Mouse (Mus musculus) forebrain, embryonic 11.5 days (tissue): ENCODE results near the gene Wnt3a. TPM values are rescaled to one million over a fixed set of nuclear protein-coding genes. Genes with fewer than 3 reads are reported as not detected.

Source experiments
- ATAC-seq: fragments of 200-750 bp; cut with Nextera tagmentation; replicated peaks from 2 replicates; pipeline ENCODE4 v1.8.0; 2017; ENCODE audit warnings: moderate TSS enrichment; ENCODE audit not compliant: low FRiP score
- DNase-seq: peaks from one replicate; pipeline ENCODE4 v3.0.0-alpha.2; 2017; ENCODE audit warnings: low spot score
- H3K27ac ChIP-seq: fragments of 300-500 bp; sonication (generic); 2 replicates; pipeline ENCODE4 v1.5.1; 2014; ENCODE audit warnings: low read depth, low read length
- H3K27me3 ChIP-seq: fragments of 300-500 bp; sonication (generic); 2 replicates; pipeline ENCODE4 v1.6.1; 2014; ENCODE audit warnings: mild to moderate bottlenecking, low read length, mixed read lengths; ENCODE audit not compliant: control insufficient read depth, insufficient read depth
- H3K36me3 ChIP-seq: fragments of 300-500 bp; sonication (generic); 2 replicates; pipeline ENCODE4 v1.6.1; 2014; ENCODE audit warnings: mild to moderate bottlenecking, low read length, moderate library complexity, mixed read lengths; ENCODE audit not compliant: control insufficient read depth, insufficient read depth
- H3K4me1 ChIP-seq: fragments of 300-500 bp; sonication (generic); replicated peaks from 2 replicates; pipeline ENCODE4 v1.6.1; 2014; ENCODE audit warnings: low read length, mixed read lengths; ENCODE audit not compliant: control insufficient read depth, insufficient read depth
- H3K4me2 ChIP-seq: fragments of 300-500 bp; sonication (generic); 2 replicates; pipeline ENCODE4 v1.6.1; 2014; ENCODE audit warnings: low read depth, mild to moderate bottlenecking, low read length, moderate library complexity, mixed read lengths; ENCODE audit not compliant: severe bottlenecking
- H3K4me3 ChIP-seq: fragments of 300-500 bp; sonication (generic); 2 replicates; pipeline ENCODE4 v1.5.1; 2014; ENCODE audit warnings: low read depth, low read length
- H3K9ac ChIP-seq: fragments of 300-500 bp; sonication (generic); 2 replicates; pipeline ENCODE4 v1.6.1; 2014; ENCODE audit warnings: low read length
- H3K9me3 ChIP-seq: fragments of 300-500 bp; sonication (generic); 2 replicates; pipeline ENCODE4 v1.6.1; 2016; ENCODE audit warnings: low read length, mixed read lengths; ENCODE audit not compliant: control insufficient read depth
- WGBS: fragments of 180-500 bp; shearing (Covaris S2); extraction: QIAGEN DNeasy Blood & Tissue Kit; methylation state at CpG from one replicate; pipeline ENCODE4 v1.1.7; 2014; 5-methylcytosine and 5-hydroxymethylcytosine counted together
- polyA plus RNA-seq: library from polyadenylated mRNA; unstranded; fragments of >200 nt; fragmentation: Nextera tagmentation; extraction: Ambion mirVana; gene quantifications from 2 replicates; pipeline ENCODE4 v1.2.1, GENCODE M21; 2014

Wnt3a gene
- polyA plus RNA-seq = 4.9 and 5.9 TPM in 2 replicates

DNA sequence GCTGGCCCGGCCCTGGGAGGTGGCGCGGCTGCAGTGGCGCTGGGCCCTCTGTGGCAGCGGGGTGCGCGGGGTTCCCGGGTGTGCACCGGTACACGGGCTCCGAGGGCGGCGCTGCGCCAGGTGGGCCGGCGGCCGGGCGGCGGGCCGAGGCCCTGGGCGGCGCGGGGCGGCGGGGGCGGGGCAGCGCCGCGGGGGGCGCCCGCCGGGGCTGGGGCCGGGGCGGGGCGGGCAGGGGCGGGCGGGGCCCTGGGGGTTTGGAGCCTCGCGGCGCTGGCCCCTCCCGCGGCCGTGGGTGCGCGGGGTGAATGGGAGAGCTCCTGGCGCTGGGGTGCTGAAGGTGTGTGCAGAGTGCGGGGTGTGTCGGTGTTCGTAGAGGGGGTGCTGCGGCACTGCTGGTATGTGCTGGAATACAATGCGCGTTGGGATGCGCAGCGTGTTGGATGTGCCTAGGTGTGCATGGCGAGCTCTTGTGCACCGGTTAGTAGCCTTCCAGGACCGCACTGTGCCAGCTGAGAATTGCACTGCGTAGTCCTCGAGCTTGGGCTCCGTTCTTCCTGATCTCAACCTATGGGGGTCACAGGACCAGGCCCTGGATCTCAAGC lies at the start of gene Wnt3a:
Wnt3a (minus strand) TSS at position 51 of the 602 bp plus-strand sequence.
- H3K27ac ChIP-seq = 0 out of 2 replicates have a peak within 1 kb of the TSS, but pooled peaks have one; percentile 18
- H3K4me2 ChIP-seq = peak within 1 kb of the TSS; percentile 42
- WGBS = under 1% methylated on average over 44 of the region's 60 CpGs
- DNase-seq = no peak
- H3K4me1 ChIP-seq = peaks cover 4% of the 10 kb centered on the region; the same call in 1 of the 2 replicates
- no peaks in the 10 kb centered on the region for H3K36me3 ChIP-seq
- no peaks in the 10 kb centered on the region for H3K9me3 ChIP-seq
- peaks cover 68% of the 10 kb centered on the region for H3K27me3 ChIP-seq
- ATAC-seq = no peak
- H3K9ac ChIP-seq = peak within 1 kb of the TSS; percentile 35
- H3K4me3 ChIP-seq = peak within 1 kb of the TSS; percentile 27

DNA sequence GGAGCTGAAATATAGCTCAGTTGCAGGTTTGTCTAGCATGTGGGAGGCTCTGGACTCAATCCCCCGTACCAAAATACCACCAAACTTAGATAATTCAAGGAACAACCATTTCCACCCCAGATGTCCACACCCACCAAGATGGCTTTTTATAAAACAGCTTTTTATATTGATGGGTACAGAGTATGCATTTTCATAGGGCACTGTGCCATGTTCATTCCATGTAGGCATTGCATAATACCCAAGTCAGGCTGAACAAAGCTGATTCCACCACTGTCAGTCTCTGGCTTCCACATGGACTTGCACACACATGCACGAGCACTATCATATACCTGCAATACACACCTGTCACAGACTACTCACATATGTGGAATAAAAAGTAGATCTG lies 48.2 kb upstream of the Wnt3a start:
- H3K27ac ChIP-seq = no peak overlapping the region
- H3K4me3 ChIP-seq = no peak overlapping the region
- no peaks in the 10 kb centered on the region for H3K9me3 ChIP-seq
- no peak overlapping the region for H3K9ac ChIP-seq
- H3K27me3 ChIP-seq = peaks cover 2% of the 10 kb centered on the region; the same call in 1 of the 2 replicates
- no peak for DNase-seq
- H3K4me1 ChIP-seq = peaks cover under 1% of the 10 kb centered on the region; the same call in 1 of the 2 replicates
- whole genome bisulfite sequencing = 85% methylated on average over 2 of the region's 2 CpGs
- no peak for ATAC-seq
- H3K4me2 ChIP-seq = no peak overlapping the region
- H3K36me3 ChIP-seq = no peaks in the 10 kb centered on the region

DNA sequence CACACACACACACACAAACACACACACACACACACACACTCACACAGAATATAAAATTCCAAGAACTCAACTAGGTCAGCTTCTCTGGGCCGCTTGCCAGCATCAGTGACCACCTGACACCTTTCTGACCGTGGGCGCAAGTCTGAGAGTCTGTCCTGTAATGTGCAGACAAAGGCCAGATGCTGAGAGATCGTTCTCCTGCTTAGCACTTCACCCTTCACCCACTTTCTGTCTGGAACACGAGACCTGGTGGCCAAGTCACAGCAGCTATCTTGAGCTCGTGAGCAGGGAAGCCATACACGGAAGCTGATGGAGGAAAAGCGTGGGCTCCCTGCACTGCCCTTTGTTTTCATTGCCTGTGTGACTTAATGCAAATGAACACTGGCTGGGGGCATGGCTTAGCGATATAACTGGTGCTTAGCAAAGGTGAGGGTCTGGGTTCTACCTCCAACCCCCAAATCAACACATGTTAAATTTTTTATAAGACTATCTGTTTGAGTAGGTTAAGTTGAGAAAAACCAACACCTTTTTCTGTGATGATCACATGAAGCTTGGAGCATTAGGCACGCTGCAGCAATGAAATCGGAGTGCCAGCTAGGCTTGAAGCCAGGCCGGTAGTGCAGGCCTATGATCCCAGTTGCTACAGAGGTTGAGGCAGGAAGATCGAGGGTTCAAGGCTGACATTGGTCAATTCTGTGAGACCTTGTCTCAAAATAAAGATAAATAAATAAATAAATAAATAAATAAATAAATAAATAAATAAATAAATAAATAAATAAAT lies 47.6 kb upstream of the Wnt3a start:
- H3K4me2 ChIP-seq = no peak overlapping the region
- peaks cover 3% of the 10 kb centered on the region; the same call in 1 of the 2 replicates for H3K4me1 ChIP-seq
- H3K27ac ChIP-seq = no peak overlapping the region
- 73% methylated on average over 13 of the region's 13 CpGs for WGBS
- H3K36me3 ChIP-seq = no peaks in the 10 kb centered on the region
- ATAC-seq = no peak
- H3K27me3 ChIP-seq = peaks cover 2% of the 10 kb centered on the region; the same call in 1 of the 2 replicates
- no peak overlapping the region for H3K9ac ChIP-seq
- DNase-seq = no peak
- H3K9me3 ChIP-seq = no peaks in the 10 kb centered on the region
- H3K4me3 ChIP-seq = no peak overlapping the region

DNA sequence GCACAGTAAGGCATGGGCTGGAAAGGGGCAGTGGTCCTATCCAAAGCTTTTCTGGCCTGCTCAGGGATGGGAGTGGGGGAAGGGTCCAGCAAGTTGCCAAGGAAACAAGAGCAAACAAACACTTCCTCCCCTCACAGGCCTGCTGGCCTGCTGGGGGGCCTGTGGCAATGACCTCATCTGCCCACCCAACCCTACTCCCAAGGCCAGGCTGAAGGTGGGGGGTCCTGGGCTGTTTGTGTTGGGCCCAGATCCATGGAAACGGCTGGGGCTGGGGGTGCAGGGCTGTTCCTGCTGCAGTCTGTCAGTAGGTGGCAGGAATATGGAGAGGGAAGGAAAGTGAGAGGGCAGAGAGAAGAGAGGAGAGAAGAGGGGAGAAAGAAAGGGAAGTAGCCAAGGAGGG lies 45.8 kb upstream of the Wnt3a start:
- Histone ChIP-seq H3K4me2 (no peak overlapping the region), H3K27ac (no peak overlapping the region), H3K36me3 (no peaks in the 10 kb centered on the region), H3K4me1 (peaks cover 3% of the 10 kb centered on the region; the same call in 1 of the 2 replicates), H3K9ac (no peak overlapping the region), H3K9me3 (no peaks in the 10 kb centered on the region), H3K27me3 (peaks cover 2% of the 10 kb centered on the region), H3K4me3 (no peak overlapping the region)
- DNase-seq (peak; percentile 68), ATAC-seq (no peak)
- 0% methylated on average over 1 of the region's 1 CpGs for WGBS

DNA sequence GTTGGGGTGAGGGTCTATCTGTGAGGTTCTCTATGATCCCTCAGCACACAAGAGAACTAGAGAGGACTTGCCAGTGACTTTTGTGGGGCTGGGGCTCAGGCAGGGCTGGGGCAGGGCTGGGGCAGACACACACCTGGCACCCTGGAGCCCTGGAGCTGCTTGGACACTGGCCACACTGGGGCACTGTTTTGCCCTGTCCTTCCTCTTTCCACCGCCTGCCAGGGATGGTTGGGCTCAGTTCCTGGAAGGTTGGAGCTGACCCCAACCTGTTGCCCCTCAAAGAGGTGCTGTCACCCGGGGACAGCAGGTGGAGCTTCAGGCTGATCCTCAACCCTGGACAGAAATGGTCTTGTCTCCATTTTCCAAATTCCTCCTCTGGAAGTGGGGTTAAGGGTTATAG lies 45.4 kb upstream of the Wnt3a start:
- no peak overlapping the region for H3K4me2 ChIP-seq

DNA sequence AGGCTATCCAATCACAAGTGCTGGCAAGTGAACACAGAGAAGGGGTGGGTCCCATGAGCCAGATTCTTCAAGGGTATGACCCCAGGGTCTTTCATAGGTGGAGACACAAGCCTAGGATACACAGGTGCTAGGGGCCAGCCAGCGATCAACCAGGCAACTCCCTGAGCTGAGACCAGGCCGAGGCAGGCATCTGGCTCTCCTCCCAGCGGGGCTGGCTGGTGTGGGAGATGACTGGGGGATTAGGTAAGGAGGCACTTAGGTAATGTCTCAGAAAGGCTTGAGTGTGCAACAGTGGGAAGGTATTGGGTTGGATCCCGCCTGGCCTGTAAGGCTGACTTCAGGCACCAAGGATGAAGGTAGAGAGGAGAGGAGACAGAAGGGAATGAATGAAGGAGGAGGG lies 44.6 kb upstream of the Wnt3a start:
- 83% methylated on average over 4 of the region's 4 CpGs for WGBS
- no peak for DNase-seq
- Histone ChIP-seq H3K27ac (no peak overlapping the region), H3K9ac (no peak overlapping the region), H3K4me1 (peaks cover 4% of the 10 kb centered on the region; the same call in 1 of the 2 replicates), H3K36me3 (no peaks in the 10 kb centered on the region), H3K4me2 (no peak overlapping the region), H3K27me3 (peaks cover 2% of the 10 kb centered on the region), H3K4me3 (no peak overlapping the region), H3K9me3 (no peaks in the 10 kb centered on the region)
- ATAC-seq = no peak

More for the DNA sequence above, 45.4 kb upstream of the Wnt3a start:
- H3K27me3 ChIP-seq = peaks cover 2% of the 10 kb centered on the region
- no peak overlapping the region for H3K4me3 ChIP-seq
- H3K4me1 ChIP-seq = peaks cover 3% of the 10 kb centered on the region; the same call in 1 of the 2 replicates
- DNase-seq = no peak
- 69% methylated on average over 2 of the region's 2 CpGs for WGBS
- no peaks in the 10 kb centered on the region for H3K9me3 ChIP-seq
- no peak overlapping the region for H3K9ac ChIP-seq
- no peak overlapping the region for H3K27ac ChIP-seq
- ATAC-seq = no peak
- H3K36me3 ChIP-seq = no peaks in the 10 kb centered on the region

DNA sequence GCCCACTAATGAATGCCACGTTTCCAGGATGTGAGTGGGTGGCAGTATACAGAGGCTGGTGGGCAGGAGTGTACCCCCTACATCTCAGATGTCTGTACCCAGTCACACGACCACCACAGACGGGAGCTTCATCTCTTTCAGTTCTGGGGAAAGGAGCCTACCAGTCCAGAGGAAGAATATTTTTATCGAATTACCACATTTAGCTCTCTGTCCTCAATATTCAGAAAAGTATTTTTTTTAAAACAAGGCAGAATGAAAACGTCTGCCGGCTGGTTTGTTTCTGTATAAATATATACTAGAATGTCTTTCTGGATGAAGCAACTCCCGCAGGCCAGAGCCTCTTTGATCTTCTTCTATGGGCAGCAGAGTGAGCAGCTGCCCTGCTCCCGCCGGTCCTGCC lies 42.4 kb upstream of the Wnt3a start:
- WGBS = 39% methylated on average over 9 of the region's 9 CpGs
- Histone ChIP-seq H3K27me3 (peaks cover 2% of the 10 kb centered on the region), H3K27ac (no peak overlapping the region), H3K4me3 (no peak overlapping the region), H3K4me1 (peaks cover 12% of the 10 kb centered on the region; the same call in 1 of the 2 replicates), H3K9me3 (no peaks in the 10 kb centered on the region), H3K4me2 (no peak overlapping the region), H3K36me3 (no peaks in the 10 kb centered on the region), H3K9ac (no peak overlapping the region)
- ATAC-seq (no peak), DNase-seq (no peak)

DNA sequence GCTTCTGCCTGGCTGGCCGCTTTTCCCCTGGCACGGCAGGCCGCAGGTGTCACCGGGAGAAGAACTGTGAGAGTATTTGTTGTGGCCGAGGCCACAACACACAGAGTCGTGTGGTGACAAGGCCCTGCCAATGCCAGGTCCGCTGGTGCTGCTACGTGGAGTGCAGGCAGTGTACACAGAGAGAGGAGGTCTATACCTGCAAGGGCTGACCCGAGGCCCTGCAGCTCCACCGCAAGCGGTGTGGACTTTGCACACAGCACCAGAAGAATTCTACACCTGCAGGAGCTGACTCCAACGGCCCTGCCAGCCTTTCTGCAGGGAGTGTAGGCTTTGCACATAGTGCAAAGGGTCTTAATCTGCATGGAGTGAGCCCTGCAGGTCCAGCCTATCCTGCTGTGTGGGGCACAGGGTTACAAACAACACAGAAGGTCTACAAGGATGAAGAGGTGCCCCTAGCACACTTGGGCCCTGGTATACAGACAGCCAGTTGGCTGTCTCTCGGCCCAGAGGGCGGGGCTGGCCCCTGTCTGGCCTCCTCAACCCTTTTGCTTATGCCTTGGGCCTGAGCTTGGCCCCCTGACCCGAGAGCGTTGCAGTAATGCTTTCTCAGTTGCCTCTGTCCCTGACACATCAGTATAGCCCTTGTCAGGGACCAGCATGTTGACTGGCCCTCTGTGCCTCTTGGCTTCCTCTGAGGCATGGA lies 40.8 kb upstream of the Wnt3a start:
- Histone ChIP-seq H3K9ac (no peak overlapping the region), H3K4me1 (peaks cover 12% of the 10 kb centered on the region; the same call in 1 of the 2 replicates), H3K4me2 (no peak overlapping the region), H3K4me3 (no peak overlapping the region), H3K27me3 (peaks cover 2% of the 10 kb centered on the region), H3K36me3 (no peaks in the 10 kb centered on the region), H3K27ac (no peak overlapping the region), H3K9me3 (no peaks in the 10 kb centered on the region)
- ATAC-seq (no peak), DNase-seq (no peak)
- WGBS = 85% methylated on average over 16 of the region's 16 CpGs
